Mouse (Mus musculus) intestine, embryonic 14.5 days (tissue): ENCODE measurements at regions not wholly inside any gene's neighbourhood (a gene's known extent, or its start where the extent isn't known, plus 50 kb on each side); places are given as distances from the start of the nearest gene placed in this dataset.
A peak's percentile ranks its signal among the peaks of the same experiment; 100 is the strongest.

Experiments
- ATAC-seq: fragments of 200-750 bp; cut with Nextera tagmentation; replicated peaks from 2 replicates; pipeline ENCODE4 v1.8.0; 2017; ENCODE audit warnings: low read depth, moderate number of reproducible peaks, moderate TSS enrichment, moderate library complexity; ENCODE audit not compliant: low FRiP score, low TSS enrichment
- DNase-seq: peaks from one replicate; pipeline ENCODE4 v3.0.0-alpha.2; 2018; ENCODE audit warnings: low spot score
- H3K27ac ChIP-seq: fragments of 300-500 bp; sonication (generic); 2 replicates; pipeline ENCODE4 v1.5.1; 2014; ENCODE audit warnings: low read depth, mild to moderate bottlenecking, control low read depth
- H3K27me3 ChIP-seq: fragments of 300-500 bp; sonication (generic); replicated peaks from 2 replicates; pipeline ENCODE4 v1.6.1; 2014; ENCODE audit warnings: low read length, control low read depth; ENCODE audit not compliant: control insufficient read depth, insufficient read depth
- H3K36me3 ChIP-seq: fragments of 300-500 bp; sonication (generic); 2 replicates; pipeline ENCODE4 v1.6.1; 2014; ENCODE audit warnings: low read length, control low read depth; ENCODE audit not compliant: control insufficient read depth, insufficient read depth
- H3K4me1 ChIP-seq: fragments of 300-500 bp; sonication (generic); replicated peaks from 2 replicates; pipeline ENCODE4 v1.6.1; 2014; ENCODE audit warnings: low read length, control low read depth, mixed read lengths; ENCODE audit not compliant: control insufficient read depth, insufficient read depth
- H3K4me2 ChIP-seq: fragments of 300-500 bp; sonication (generic); 2 replicates; pipeline ENCODE4 v1.6.1; 2014; ENCODE audit warnings: low read length
- H3K4me3 ChIP-seq: fragments of 300-500 bp; sonication (generic); 2 replicates; pipeline ENCODE4 v1.5.1; 2014; ENCODE audit warnings: low read depth, low read length, control low read depth, mixed read lengths
- H3K9ac ChIP-seq: fragments of 300-500 bp; sonication (generic); 2 replicates; pipeline ENCODE4 v1.6.1; 2014; ENCODE audit warnings: mild to moderate bottlenecking, low read length
- H3K9me3 ChIP-seq: fragments of 300-500 bp; sonication (generic); 2 replicates; pipeline ENCODE4 v1.6.1; 2016; ENCODE audit warnings: low read length, control low read depth; ENCODE audit not compliant: control insufficient read depth
- WGBS: fragments of 180-500 bp; shearing (Covaris S2); extraction: QIAGEN DNeasy Blood & Tissue Kit; methylation state at CpG from one replicate; pipeline ENCODE4 v1.1.7; 2014; 5-methylcytosine and 5-hydroxymethylcytosine counted together

GRCm38 (mm10) chr7:74734941-74735340 is 180.4 kb upstream of the Slco3a1 start:
- WGBS: 84% methylated on average over 6 of the region's 6 CpGs
- Histone ChIP-seq H3K4me1 (no peaks in the 10 kb centered on the region), H3K4me2 (no peak overlapping the region)

GRCm38 (mm10) chr7:74726324-74726991 is 171.9 kb upstream of the Slco3a1 start:
- no peak overlapping the region for H3K4me3 ChIP-seq
- H3K9me3 ChIP-seq: no peaks in the 10 kb centered on the region
- DNase-seq (no peak), ATAC-seq (no peak)
- no peak overlapping the region for H3K4me2 ChIP-seq
- 52% methylated on average over 8 of the region's 8 CpGs for WGBS
- H3K4me1 ChIP-seq: peaks cover 6% of the 10 kb centered on the region; the same call in 1 of the 2 replicates
- H3K9ac ChIP-seq: no peak overlapping the region
- H3K27me3 ChIP-seq: no peaks in the 10 kb centered on the region
- H3K36me3 ChIP-seq: no peaks in the 10 kb centered on the region
- H3K27ac ChIP-seq: no peak overlapping the region

More at GRCm38 (mm10) chr7:74734941-74735340, 180.4 kb upstream of the Slco3a1 start:
- no peaks in the 10 kb centered on the region for H3K9me3 ChIP-seq
- no peak overlapping the region for H3K27ac ChIP-seq
- no peaks in the 10 kb centered on the region for H3K27me3 ChIP-seq
- no peak for ATAC-seq
- no peak overlapping the region for H3K9ac ChIP-seq
- DNase-seq: no peak
- no peaks in the 10 kb centered on the region for H3K36me3 ChIP-seq
- H3K4me3 ChIP-seq: no peak overlapping the region

- Histone ChIP-seq H3K4me2 (no peak overlapping the region), H3K27ac (no peak overlapping the region), H3K27me3 (no peaks in the 10 kb centered on the region), H3K9ac (no peak overlapping the region), H3K9me3 (no peaks in the 10 kb centered on the region), H3K4me1 (0 out of 2 replicates have a peak, but pooled peaks cover 5% of the 10 kb centered on the region), H3K4me3 (no peak overlapping the region), H3K36me3 (no peaks in the 10 kb centered on the region)
- 93% methylated on average over 14 of the region's 14 CpGs for WGBS
- ATAC-seq (no peak), DNase-seq (no peak)
Observed at GRCm38 (mm10) chr7:74719321-74719720, 164.7 kb upstream of the Slco3a1 start.

- H3K9ac ChIP-seq: no peak overlapping the region
- ATAC-seq (no peak), DNase-seq (peak; percentile 44)
- H3K4me1 ChIP-seq: no peaks in the 10 kb centered on the region; the same call in 1 of the 2 replicates
- no peaks in the 10 kb centered on the region for H3K9me3 ChIP-seq
- H3K36me3 ChIP-seq: no peaks in the 10 kb centered on the region
- 71% methylated on average over 7 of the region's 7 CpGs for WGBS
- no peak overlapping the region for H3K27ac ChIP-seq
- no peak overlapping the region for H3K4me2 ChIP-seq
- H3K4me3 ChIP-seq: no peak overlapping the region
- no peaks in the 10 kb centered on the region for H3K27me3 ChIP-seq
Observed at GRCm38 (mm10) chr7:74709993-74710581, 155.5 kb upstream of the Slco3a1 start.

- Histone ChIP-seq H3K4me1 (no peaks in the 10 kb centered on the region; the same call in 1 of the 2 replicates), H3K9ac (no peak overlapping the region), H3K4me2 (no peak overlapping the region), H3K36me3 (no peaks in the 10 kb centered on the region), H3K9me3 (no peaks in the 10 kb centered on the region), H3K27ac (no peak overlapping the region), H3K27me3 (no peaks in the 10 kb centered on the region), H3K4me3 (no peak overlapping the region)
- DNase-seq: peak; percentile 9
- ATAC-seq: no peak
- WGBS: 54% methylated on average over 5 of the region's 5 CpGs
Observed at GRCm38 (mm10) chr7:74709006-74709405, 154.4 kb upstream of the Slco3a1 start.

DNA sequence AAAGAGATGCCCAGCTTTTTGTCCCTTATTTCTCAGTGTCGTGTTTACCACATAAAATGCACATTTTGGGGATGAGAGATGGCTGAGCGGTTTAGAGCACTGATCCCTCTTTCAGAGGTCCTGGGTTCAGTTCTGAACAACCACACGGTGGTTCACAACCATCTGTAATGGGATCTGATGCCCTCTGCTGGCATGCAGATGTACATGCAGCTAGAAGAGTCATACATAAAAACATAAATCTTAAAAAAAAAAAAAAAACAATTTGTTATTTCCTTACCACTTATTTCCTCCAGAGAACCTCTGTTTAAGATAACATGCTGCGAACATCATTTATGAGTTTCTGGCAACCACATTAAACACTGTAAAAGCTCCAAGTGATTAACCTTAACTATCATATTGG is 149.0 kb upstream of the Slco3a1 start:
- no peak overlapping the region for H3K4me2 ChIP-seq
- H3K27me3 ChIP-seq: no peaks in the 10 kb centered on the region
- WGBS: 66% methylated on average over 4 of the region's 4 CpGs
- H3K4me1 ChIP-seq: no peaks in the 10 kb centered on the region
- ATAC-seq (no peak), DNase-seq (no peak)
- no peak overlapping the region for H3K4me3 ChIP-seq
- H3K36me3 ChIP-seq: no peaks in the 10 kb centered on the region
- H3K9ac ChIP-seq: no peak overlapping the region
- H3K27ac ChIP-seq: no peak overlapping the region
- H3K9me3 ChIP-seq: no peaks in the 10 kb centered on the region

- H3K9me3 ChIP-seq: no peaks in the 10 kb centered on the region
- H3K9ac ChIP-seq: no peak overlapping the region
- WGBS: 73% methylated on average over 3 of the region's 3 CpGs
- ATAC-seq (no peak), DNase-seq (no peak)
- H3K27ac ChIP-seq: no peak overlapping the region
- H3K4me2 ChIP-seq: no peak overlapping the region
- no peaks in the 10 kb centered on the region for H3K36me3 ChIP-seq
- no peaks in the 10 kb centered on the region for H3K4me1 ChIP-seq
- no peak overlapping the region for H3K4me3 ChIP-seq
- H3K27me3 ChIP-seq: no peaks in the 10 kb centered on the region
Observed at GRCm38 (mm10) chr7:74697794-74698354, 143.3 kb upstream of the Slco3a1 start.

DNA sequence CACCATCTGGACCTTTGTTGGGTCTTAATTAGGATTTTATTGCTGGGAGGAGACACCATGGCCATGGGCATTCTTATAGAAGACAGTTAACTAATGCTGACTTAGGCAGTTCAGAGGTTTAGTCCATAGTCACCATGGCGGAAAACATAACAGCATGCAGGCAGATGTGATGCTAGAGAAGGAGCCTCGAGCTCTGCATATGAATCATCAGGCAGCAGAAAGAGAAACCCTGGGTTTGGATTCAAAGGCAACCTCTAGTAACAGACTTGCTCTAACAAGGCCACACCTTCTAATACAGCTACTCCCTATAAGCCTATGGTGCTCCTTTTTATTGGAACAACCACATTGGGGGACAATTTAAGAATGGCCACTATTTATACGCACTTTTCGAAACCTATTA is 141.7 kb upstream of the Slco3a1 start:
- 88% methylated on average over 4 of the region's 4 CpGs for WGBS
- no peak overlapping the region for H3K4me3 ChIP-seq

More for the DNA sequence above, 141.7 kb upstream of the Slco3a1 start:
- H3K27me3 ChIP-seq: no peaks in the 10 kb centered on the region
- H3K27ac ChIP-seq: no peak overlapping the region
- no peaks in the 10 kb centered on the region for H3K4me1 ChIP-seq
- DNase-seq: no peak
- H3K36me3 ChIP-seq: no peaks in the 10 kb centered on the region
- no peak for ATAC-seq
- H3K4me2 ChIP-seq: no peak overlapping the region
- no peak overlapping the region for H3K9ac ChIP-seq
- no peaks in the 10 kb centered on the region for H3K9me3 ChIP-seq
